Mouse (Mus musculus) brown adipose tissue, adult 24 weeks (tissue): ENCODE data around the gene Gm28041. TPM values are rescaled to one million over a fixed set of nuclear protein-coding genes. Genes with fewer than 3 reads are reported as not detected.

Experiments
- H3K27ac ChIP-seq: fragments of 200-500 bp; replicated peaks from 2 replicates; pipeline ENCODE4 v1.5.1; 2012; ENCODE audit warnings: low read depth, mild to moderate bottlenecking, low read length
- H3K4me1 ChIP-seq: fragments of 200-500 bp; 2 replicates; pipeline ENCODE4 v1.6.1; 2012; ENCODE audit warnings: low read length, mixed read lengths; ENCODE audit not compliant: control insufficient read depth, insufficient read depth, insufficient read length
- H3K4me3 ChIP-seq: fragments of 200-500 bp; 2 replicates; pipeline ENCODE4 v1.5.1; 2012; ENCODE audit warnings: low read depth, mild to moderate bottlenecking, low read length, moderate library complexity; ENCODE audit not compliant: insufficient read depth
- polyA plus RNA-seq: library from polyadenylated mRNA; stranded (reverse); fragments of >200 nt; gene quantifications from 2 replicates; pipeline ENCODE4 v1.2.4, GENCODE M21; 2012; ENCODE audit not compliant: missing spikeins, insufficient read depth, insufficient read length

Gene Gm28041
- polyA plus RNA-seq, 1 experiment: 3.7 TPM

GRCm38 (mm10) chr13:67332019-67332724, 43.4 kb downstream of the Gm28041 start, which contains the start of gene Zfp595:
Gene Zfp595 (minus strand): TSS chr13:67332570.
- peak within 1 kb of the TSS; percentile 83 for H3K27ac ChIP-seq
- peak within 1 kb of the TSS; percentile 86 for H3K4me3 ChIP-seq
- H3K4me1 ChIP-seq: no peaks in the 10 kb centered on the region; the same call in 1 of the 2 replicates

- H3K4me1 ChIP-seq: no peaks in the 10 kb centered on the region
- H3K27ac ChIP-seq: no peak overlapping the region
- peak overlapping the region; percentile 94 for H3K4me3 ChIP-seq
Measured at GRCm38 (mm10) chr13:67306718-67307117, 68.8 kb downstream of the Gm28041 start.

GRCm38 (mm10) chr13:67305822-67306672, 69.5 kb downstream of the Gm28041 start, which contains the start of gene Zfp457:
Gene Zfp457 (minus strand): TSS chr13:67306485.
- H3K4me3 ChIP-seq: peak within 1 kb of the TSS; percentile 94
- H3K27ac ChIP-seq: peak within 1 kb of the TSS; percentile 92
- no peaks in the 10 kb centered on the region for H3K4me1 ChIP-seq

Other genes with a start within 250 kb of the Gm28041 start
- gene Rsl1, start 202.6 kb downstream of the Gm28041 start, polyA plus RNA-seq: 1.2 and 2.4 TPM in 2 replicates
- gene Zfp455, start 181.2 kb downstream of the Gm28041 start, polyA plus RNA-seq: 0.54 and 0.59 TPM in 2 replicates
- gene Zfp458, start 97.3 kb downstream of the Gm28041 start, polyA plus RNA-seq: 0.58 and 1.7 TPM in 2 replicates
- gene Zfp457, start 69.2 kb downstream of the Gm28041 start, polyA plus RNA-seq: not detected in 2 replicates
- 1.8 and 4.7 TPM in 2 replicates for gene Zfp595, start 43.2 kb downstream of the Gm28041 start, polyA plus RNA-seq
- not detected in 2 replicates for gene Gm28044, start 15.2 kb downstream of the Gm28041 start, polyA plus RNA-seq
- gene Zfp953, start 15.1 kb downstream of the Gm28041 start, polyA plus RNA-seq: 1.1 and 1.3 TPM in 2 replicates
- gene Zfp456, start 77 bp upstream of the Gm28041 start, polyA plus RNA-seq: 0.59 and 1.9 TPM in 2 replicates
- gene Zfp429, start 24.1 kb upstream of the Gm28041 start, polyA plus RNA-seq: 0.67 and 2.1 TPM in 2 replicates
- 0.52 TPM in 1 of 2 replicates, not detected in the other for gene Zfp459, start 45.7 kb upstream of the Gm28041 start, polyA plus RNA-seq
- gene Zfp874a, start 75.9 kb upstream of the Gm28041 start, polyA plus RNA-seq: 9.5 and 15.8 TPM in 2 replicates
- 6.2 and 10.3 TPM in 2 replicates for gene Zfp874b, start 108.5 kb upstream of the Gm28041 start, polyA plus RNA-seq
- gene Zfp58, start 124.8 kb upstream of the Gm28041 start, polyA plus RNA-seq: 3.1 and 4.8 TPM in 2 replicates
- gene Gm26965, start 150.4 kb upstream of the Gm28041 start, polyA plus RNA-seq: not detected in 2 replicates
- gene Zfp87, start 150.4 kb upstream of the Gm28041 start, polyA plus RNA-seq: 50.5 and 55.8 TPM in 2 replicates
- 2.1 and 5.4 TPM in 2 replicates for gene Zfp748, start 178.1 kb upstream of the Gm28041 start, polyA plus RNA-seq
- gene Zfp729b, start 234.0 kb upstream of the Gm28041 start, polyA plus RNA-seq: 4.0 and 5.3 TPM in 2 replicates